Mouse (Mus musculus): ENCODE data around the gene Gm13889. TPM values are rescaled to one million over a fixed set of nuclear protein-coding genes. Genes with fewer than 3 reads are reported as not detected.

Gm13889 gene
- 0.62 TPM for total RNA-seq (2023)

GRCm38 (mm10) chr2:93956908-93957784 lies at the start of gene Gm13889:
Gene Gm13889 (minus strand): TSS chr2:93957201.

GRCm38 (mm10) chr2:93996254-93996653 lies 39.3 kb upstream of the Gm13889 start, which contains the start of gene Gm27027:
Gene Gm27027 (minus strand): TSS chr2:93996354.

Other genes starting within 250 kb of the Gm13889 start
- gene Ext2, start 134.6 kb downstream of the Gm13889 start, total RNA-seq (2023): 57.2 TPM
- 30.3 TPM for gene Accs, start 107.3 kb downstream of the Gm13889 start, total RNA-seq (2023)
- gene Accsl, start 88.0 kb downstream of the Gm13889 start, total RNA-seq (2023): not detected
- not detected for gene Gm27027, start 39.2 kb upstream of the Gm13889 start, total RNA-seq (2023)
- gene Alkbh3, start 53.6 kb upstream of the Gm13889 start, total RNA-seq (2023): 66.0 TPM
- gene Hsd17b12, start 200.8 kb upstream of the Gm13889 start, total RNA-seq (2023): 41.8 TPM

Data from CD4-positive naive resting alpha-beta T cell, adult 76 days (primary cell).